Mouse (Mus musculus) CD8-positive naive resting alpha-beta T cell, adult 2 months (primary cell): ENCODE measurements around the gene Pidd1.

Experiments
- DNase-seq, 2 experiments: peaks; one replicate each; pipeline ENCODE4 v3.0.0; 2022; ENCODE audit warnings: low read depth in 2 of 2, low spot score in 2 of 2

Gene Pidd1

DNA sequence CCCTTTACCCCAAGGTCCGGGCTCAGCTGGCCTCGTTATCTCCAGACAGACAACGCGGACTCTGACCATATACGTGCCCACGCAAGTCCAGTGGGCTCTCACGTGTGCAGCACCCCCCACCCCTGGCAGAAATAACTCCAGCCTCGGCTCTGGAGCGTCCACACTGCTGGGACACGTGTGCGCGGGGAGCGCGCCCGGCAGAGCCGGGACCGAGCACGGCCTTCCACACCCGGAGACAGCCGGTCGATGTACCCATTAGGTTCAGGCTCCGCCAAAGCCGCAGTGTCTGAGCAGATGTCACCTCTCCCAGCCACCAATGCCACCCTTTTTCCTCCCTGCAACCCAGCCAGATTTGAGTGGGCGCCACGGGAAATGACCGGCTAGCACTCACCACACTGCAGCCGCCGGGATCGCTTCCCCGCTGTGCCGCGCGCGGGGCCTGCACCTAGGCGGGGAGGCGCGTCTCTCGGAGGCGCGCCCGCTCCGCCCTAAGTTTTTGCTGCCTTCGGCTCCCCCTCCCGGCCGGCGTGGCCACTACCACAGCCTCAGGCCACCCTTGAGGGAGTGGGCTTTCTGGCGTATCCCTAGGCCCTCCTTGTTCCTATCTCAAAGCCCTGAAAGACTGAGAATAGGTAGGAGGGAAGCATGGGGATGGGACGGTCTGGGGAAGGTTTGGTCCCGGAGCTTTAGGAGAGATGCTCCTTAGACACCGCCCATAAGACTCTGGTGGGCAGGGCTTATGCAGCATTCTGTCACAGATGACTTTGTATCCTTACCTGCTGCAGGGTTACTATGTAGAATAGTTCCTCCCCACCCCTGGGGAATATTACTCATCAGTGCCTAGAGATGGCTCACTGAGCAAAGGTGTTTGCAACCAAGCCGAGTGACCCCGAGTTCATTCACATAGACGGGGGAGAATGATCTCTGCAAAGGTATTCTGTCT lies 6.4 kb downstream of the Pidd1 start, which contains the start of gene Slc25a22:
TSS of gene Slc25a22 (minus strand) at position 715 of the 943 bp plus-strand sequence.
- peak; percentile 72 to 80 for DNase-seq

DNA sequence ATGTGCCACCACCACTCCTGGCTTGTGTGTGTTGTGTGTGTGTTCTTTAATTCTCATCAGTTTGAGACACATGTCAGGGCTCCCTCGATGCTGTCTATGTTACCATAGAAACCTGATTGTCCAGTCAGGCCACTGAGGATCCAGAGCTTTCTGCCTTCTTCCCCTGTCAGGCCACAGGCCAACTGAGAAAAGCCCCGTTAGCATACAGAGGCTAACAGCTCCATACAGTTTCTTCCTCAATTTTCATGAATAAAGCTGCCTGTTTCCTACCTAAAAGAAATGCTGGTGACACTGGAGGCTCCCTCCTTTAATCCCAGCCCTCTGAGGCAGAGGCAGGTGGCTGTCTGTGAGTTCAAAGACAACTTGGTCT lies 7.3 kb downstream of the Pidd1 start:
- no peak for DNase-seq

DNA sequence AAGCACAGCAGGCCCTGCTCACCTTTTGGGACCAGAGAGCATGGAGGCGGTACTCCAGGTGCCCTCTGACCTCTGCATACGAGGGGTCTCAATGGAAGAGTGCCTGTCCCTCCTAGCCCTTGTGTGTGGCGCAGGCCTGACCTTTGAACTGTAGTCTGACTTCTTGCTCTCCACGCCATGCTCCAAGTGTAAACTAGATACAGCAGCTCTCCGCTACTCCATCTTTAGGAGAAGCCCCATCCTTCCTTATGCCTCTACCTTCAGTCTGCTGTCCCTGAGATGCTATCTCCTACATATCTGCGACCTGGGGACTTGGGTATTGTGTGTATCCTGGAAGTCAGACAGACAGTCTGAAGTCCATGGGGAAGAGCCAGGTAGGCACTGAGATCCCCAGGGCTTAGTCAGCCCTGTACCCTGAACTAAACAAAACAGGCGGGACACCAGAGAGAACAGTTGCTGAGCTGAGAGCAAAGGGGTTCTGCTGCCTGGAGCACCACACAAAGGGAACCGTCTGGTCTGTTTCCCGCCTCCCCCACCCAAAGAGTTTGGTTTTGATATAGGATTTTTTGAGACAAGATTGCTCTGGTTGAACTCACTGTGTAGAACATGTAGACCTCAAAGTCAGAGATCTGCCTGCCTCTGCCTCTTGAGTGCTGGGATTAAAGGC lies 7.8 kb downstream of the Pidd1 start:
- DNase-seq = no peak

DNA sequence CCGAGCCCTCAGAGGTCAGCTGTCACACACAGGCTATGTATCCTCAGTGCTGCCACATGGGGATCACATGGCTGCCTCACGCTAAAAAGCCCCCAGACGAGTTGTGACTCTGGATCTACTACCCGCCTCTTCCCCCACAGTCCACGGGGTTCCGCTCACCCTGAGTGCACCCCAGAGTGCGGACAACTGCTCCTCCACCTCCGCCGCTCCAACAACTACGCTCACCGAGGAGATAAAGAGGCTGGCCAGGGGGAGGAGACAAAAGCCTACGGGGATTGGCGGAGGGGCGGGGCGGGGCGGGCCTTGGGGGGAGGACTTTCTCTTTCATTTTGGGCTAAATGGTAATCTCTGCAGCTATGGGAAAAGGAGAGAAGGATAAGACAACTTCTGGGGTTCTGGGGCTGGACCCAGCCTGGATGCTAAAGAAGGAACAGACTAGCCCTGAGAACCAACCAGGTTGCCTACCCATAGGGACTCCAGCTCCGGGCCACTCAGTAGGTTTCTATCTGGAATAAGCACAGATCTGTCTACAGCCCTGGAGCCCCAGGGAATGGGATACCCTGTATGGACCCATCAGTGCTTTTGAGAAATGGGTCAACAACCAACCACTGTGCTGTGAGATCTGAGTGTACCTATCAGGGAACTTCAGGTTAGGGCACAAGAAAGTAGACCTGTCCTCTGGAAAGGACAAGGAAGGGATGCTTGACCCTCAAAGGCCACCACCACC lies 8.5 kb downstream of the Pidd1 start:
- DNase-seq = peak in 1 of 2 experiments; percentile 49

DNA sequence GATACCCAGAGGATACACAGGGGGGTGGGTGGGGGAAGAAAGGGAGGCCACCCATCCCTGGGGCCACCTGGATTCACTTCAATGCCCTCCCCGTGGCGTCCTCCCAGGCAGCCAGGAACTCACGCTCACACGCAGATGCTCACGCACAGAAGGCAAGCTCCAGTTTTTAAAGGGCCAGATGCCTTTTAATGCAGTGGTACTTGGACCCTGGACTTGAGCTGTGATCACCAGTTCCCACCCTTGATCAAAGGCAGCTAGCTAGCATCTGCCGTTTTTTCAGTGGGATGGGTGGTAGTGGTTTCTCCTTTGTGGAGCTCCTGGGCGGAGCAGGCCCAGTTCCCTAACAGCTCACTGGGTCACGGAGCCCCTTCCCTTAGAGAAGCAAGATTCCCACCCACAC lies 9.4 kb downstream of the Pidd1 start:
- DNase-seq = no peak

DNA sequence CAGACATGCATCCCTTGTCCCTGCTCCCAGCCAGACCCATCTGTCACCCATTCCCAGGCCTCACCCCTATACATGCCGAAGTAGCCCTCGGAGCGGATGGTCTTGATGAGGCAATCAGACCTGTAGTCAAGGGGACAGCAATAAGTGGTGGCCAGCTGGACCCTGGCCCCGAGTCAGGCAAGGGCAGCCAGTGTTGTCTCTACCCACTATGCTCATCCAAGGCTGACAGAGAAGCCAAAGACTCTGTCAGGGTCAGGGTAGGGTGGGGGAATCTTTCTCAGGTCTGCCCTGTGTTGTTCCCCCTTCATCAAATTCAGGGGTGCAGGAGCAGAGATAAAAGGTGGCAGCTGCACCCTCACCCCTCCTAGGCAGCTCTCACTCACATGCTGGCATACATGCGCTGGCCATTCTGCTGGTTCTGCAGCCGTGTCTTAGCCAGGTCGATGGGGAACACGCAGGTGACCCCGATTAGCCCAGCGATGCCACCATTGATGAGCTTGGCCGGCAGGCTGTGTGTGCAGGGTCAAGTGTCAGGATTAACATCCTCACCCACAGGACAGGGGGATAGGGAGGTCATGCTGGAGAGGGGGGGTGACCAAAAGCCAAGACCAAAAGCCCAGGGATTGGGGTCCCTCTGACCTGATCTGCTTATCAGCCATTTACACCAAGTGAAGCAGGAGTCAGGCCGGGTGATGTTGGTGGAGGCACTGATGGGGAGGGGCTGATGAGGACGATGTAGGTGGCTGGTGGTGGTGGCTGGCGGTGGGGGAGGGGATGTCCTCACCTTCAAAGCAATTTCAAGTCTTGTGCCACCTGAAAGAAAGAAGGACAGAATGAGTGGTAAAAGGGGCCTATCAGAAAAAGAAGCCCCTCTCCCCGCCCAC lies 10.1 kb downstream of the Pidd1 start:
- no peak for DNase-seq

DNA sequence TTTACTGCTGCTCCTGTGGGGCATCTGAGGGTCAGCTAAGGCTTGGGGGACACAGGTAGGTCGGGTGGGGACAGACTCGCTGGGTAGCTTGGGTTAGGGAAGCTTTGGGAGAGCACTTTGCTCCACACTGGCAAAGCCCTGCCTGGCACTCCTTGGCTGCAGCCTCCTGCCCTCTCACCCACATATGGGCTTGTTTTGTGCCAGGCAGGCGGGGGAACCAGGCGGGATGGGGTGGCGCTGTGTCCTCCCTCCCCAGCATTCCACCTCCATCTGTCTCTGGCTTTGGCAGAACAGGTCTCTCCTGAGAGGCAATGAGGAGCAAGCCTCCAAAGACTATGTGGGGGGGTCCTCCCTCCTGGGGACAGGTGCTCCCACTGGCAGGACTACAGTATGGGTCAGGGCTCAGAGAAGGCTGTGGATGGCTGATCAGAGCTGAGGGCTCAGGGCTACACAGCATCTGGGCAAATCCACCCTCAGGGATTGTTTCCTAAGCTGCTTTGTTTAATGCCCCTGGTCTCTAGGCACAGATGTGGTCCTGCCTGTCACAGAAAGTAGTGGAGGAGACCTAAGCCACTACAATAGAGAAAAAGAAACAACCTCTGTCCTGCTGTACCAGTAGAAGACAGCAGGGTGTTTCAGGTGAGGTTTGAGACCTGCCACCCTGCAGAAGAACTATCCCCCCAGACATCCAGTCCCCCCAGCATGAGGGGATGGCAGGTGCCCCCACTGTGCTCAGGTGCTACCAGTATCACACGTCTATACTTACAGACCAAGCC lies 10.9 kb downstream of the Pidd1 start:
- no peak for DNase-seq

DNA sequence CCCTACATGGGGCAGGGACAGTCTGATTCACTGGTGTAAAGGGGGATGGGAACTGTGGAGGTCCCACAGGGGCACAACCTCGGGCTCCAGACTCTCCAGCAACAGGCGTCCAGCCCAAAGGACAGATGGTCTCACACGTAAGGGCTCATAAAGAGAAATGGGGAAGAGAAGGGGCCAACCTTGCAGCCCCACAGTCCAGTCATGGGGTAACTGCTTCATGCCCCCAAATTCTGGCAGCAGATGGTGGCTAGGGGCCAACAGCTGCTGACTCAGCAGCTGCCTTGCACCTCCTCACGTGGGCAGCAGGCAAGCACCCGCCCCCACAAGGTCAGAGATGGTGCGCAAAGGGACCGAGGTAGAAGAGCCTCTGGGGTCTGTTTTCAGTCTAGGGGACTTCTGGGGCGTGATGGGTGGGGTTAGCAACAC lies 11.6 kb downstream of the Pidd1 start:
- no peak for DNase-seq

DNA sequence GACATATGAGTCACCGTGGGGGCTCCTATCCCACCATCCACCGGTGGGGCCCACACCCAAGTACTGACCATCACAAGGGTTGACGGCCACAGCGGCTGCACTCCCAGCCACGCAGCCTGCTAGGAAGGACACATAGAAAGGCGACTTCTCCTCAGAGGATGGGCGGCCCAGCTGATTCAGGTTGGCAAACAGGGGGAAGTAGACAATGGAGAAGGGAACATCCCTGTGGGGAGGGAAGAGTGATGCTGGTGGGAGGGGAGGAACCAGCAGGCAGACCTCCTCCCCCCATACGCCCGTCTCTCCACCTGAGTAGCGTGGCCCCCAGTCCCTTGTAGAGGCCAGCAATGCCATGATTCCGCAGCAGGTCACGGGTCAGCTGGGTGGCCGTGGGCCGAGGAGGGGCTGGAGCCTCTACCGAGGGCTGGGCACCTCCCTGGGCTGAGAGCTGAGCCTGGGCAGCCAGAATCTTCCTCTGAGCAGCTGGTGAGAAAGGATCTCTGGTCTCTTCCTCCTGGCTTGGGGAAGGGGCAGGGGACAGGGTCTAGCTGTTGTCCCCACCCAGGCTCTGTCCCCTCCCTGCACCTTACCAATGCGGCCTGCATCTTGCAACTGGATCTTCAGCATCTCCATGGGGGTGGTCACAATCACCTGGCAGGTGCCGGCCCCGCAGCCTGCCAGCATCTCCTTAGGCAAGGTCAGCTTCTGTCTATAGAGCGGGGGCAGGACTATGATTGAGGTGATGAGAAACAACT lies 12.2 kb downstream of the Pidd1 start:
- DNase-seq = no peak

DNA sequence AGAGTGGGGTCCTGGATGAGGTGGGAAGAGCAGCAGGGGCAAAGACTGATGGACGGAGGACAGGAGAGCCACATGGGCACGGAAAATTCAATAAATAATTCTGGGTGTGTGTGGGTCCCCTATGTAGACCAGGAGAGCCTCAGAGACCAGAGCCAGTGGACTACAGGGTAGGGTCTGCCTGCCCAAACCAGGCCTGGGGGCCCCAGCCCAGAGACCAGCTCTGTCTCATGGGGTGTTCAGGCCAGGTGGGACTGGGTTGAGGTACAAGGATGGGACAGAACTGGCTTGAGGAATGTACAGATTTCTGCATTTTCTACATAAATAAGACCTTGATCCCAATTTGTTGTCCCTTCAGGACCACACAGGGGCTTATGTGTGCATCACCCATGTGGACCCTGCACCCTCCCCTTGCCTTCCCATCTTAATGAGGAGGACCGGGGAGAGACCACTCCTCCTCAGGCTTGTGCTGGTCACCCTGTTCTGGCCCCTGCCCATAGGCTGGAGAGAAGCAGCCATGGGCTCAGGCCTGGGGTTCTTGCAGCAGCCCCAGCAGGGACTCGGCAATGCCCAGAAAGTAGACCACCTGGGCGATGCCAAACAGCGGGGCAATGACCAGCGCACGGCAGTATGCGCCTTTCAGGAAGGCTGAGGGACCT lies 13.1 kb downstream of the Pidd1 start:
- no peak for DNase-seq

DNA sequence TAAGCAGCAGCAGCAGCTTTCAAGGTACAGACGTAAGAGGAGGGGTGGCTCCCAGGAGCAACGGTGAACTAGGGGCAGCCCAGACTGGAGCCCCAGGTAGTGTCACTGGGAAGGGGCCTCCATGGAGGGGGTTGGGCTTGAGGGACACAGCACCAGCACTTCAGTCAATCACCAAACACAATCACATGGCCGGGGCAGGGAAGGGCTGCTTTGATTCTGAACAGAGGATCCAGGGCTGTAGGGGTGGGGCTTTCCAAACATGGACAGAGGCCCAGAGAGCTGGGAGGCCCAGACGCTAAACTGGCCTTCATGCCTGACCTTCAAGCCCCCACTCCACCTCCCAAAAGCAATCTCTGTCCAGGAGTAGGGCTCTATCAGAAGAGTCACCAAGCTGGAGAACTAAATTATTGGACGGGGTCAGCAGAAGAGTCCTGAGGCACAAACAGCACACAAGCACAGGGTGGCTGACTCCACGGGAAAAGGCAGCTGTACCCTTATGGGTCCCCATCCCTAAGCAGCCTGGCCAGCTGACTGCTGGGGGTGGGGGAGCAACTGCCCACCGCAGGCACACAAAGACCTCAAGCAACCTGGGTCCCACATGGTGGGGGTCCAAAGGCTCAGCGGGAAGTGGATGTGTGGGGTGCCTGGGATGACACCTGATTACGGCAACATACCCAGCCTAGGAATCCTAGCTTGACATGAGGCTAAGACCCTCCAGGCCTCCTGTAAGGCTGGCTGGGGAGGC lies 13.8 kb downstream of the Pidd1 start:
- DNase-seq = no peak

DNA sequence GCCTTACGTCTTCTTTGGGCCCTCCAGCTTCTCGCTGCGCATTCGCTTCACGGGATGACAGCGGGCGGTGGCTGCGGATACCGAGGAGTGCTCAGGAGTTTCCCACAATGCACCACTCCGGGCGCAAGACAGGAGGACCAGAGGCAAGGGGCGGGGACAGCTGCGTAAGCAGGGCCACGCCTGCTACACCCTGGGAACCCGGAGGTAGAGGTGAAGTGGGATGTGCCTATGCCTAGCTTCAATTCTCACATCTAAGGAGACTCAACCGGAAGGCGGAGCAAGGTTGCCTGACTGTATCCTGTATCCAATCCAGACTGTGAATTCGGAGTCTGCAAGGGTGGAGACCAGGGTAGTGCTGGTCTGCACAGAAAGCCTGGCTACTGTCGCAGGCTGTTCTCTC lies 14.5 kb downstream of the Pidd1 start, which contains the start of gene Cend1:
TSS of gene Cend1 (minus strand) at position 182 of the 400 bp plus-strand sequence.
- DNase-seq = no peak

DNA sequence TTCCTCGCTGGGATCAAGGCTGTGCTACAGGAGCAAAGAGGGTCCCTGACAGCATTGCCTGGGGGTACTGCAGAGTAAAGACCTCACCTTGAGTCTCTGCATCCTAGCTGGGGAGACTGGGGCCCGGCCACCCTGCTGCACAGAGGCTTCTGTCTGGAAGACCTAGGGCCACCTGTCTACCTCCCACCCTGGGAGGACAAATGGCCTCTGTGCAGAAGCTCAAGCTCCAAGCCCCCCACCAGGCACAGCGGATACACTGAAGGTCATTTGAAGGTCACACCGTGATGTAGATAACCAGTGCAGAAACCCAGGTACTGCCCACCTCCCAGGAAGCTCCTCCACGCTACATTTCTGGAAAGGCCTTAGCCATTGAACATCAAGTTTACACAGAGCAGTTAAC lies 15.1 kb downstream of the Pidd1 start:
- no peak for DNase-seq

DNA sequence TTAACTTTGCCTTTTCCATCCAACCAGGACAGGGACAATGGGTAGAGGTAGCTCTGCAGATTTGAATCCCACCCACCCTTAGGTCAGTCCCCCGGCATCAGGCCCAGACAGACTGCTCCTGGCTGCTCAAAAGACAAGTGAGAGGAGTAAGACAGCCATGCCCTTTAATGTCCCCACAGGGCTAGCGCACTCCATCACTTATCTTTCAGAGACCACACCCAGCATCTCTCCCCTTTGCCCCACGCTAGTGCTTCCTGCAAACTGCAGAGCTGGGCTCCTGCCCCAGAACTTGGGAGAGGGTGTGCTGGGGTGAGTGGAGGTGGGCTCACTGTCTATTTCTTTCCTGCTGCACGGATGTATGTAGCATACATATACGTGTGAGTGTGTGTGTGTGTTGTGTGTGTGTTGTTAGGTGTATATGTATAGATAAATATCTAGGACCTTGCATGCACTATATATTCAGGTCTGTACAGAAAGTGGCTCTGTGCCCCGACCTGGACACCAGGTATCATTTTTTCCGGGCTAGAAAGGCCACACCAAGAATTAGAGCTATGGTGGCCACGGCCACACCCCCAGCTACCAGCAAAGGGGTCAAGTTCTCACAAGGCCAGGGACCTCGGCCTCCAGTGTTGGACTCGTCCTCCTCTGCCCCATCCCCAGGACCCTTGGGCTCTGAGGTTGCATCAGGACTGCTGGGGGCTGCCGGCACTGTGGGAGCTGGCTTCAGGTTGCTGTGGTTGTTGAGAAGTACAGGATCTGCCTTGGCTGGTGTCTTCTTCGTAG lies 16.7 kb downstream of the Pidd1 start:
- no peak for DNase-seq

DNA sequence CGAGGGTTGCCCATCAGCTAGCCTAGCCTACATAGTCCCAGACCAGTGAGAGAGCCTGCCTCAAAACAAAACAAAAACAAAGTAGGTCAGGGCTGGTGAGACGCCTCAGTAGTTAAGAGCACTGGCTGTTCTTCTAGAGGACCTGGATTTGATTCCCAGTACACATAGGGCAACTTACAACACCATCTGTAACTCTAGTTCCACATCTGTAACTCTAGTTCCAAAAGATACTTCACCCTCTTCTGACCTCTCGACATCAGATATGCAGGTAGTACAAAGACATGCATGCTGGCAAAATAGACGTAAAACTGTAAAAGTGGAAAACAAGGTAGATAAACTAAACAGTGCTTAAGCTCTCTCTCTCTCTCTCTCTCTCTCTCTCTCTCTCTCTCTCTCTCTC lies 20.0 kb downstream of the Pidd1 start:
- no peak for DNase-seq

DNA sequence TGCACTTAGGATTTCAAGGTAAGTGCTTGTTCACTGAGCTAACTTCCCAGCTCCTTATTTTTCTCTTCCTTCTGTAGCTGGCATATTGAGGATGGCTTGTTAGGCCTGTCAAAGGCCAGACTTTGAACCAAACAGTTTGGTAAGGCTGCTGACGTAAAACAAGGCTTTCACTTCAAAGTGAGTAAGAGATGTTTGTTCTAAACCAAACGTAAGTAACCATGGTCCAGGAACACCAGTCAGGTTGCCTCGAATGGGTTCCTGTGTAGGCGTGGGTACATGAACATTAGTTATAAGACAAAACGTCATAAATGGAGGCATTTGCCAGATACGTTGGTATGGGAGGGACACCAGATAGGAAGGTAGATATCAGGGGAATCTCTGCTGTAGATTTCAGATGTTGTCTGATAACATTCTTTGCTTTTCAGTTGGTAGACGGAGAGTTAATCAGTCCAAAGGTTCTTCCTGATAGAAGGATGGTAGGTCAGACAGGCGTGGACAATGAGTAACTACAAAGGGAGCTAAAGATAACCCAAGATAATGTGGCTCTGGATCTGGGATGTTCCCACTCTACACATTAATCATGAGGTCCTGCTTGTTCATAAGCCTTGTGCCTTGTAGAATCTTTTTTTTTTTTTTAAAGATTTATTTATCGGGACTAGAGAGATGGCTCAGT lies 23.7 kb downstream of the Pidd1 start:
- DNase-seq = no peak

DNA sequence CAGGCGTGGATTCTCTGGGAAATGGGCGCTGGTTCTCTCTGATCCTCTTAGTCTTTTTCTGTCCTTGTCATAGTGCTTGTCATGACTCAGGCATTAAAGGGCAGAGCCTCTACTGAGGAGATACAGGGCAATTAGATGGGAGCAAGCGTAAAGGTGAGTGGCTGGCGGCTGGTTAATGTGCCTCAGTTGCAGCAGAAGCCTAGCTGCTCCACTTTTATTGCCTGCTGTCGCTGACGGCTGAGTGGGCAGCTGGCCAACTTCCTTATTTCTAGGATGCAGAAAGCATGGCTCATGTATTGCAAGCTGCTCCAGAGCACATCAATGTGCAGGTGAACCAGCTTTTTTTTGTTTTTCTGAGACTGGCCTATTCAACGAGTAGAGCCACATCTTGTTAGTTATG lies 24.9 kb downstream of the Pidd1 start:
- no peak for DNase-seq
